ENCODE assay signal across 13 mouse cellular contexts in genomic region chr7:127885951-127886350, GRCm38 (mm10). TPM values are rescaled to one million over a fixed set of nuclear protein-coding genes. Genes with fewer than 3 reads are reported as not detected.
A peak's percentile ranks its signal among the peaks of the same experiment; 100 is the strongest.
DNase-seq lines count a peak whose midpoint lies in the region; ATAC-seq and TF ChIP-seq lines count a peak whose summit lies in the region.
"Had no signal": no experiment of that assay in that cellular context is flagged by ENCODE, and none has a peak within 500 bp of the region (broad histone marks: within the 10 kb centered on the region; RNA-seq: fewer than 3 reads in every experiment).

No protein-coding gene starts in this region.

- no peak overlapping the region for H3K4me3 ChIP-seq in kidney, adult 2 months (ENCODE audit: insufficient read depth, low read depth, low read length)
- H3K4me3 ChIP-seq in midbrain, embryonic 11.5 days (ENCODE audit: low read depth, low read length): no peak overlapping the region
- no peak overlapping the region for H3K4me3 ChIP-seq in hindbrain, embryonic 11.5 days (ENCODE audit: low read depth, low read length)
- H3K4me3 ChIP-seq: heart, embryonic 15.5 days; limb, embryonic 13.5 days; neural tube, embryonic 13.5 days had no signal

- TF ChIP-seq CTCF in kidney, adult 2 months (conservative IDR thresholded peaks at IDR 0.05; ENCODE audit: insufficient read depth, insufficient read length, low read depth, low read length): no peak

- peaks cover 4% of the 10 kb centered on the region; the same call in 1 of the 2 replicates for H3K4me1 ChIP-seq in kidney, adult 2 months (ENCODE audit: control insufficient read depth, insufficient read depth, low read length)
- H3K4me1 ChIP-seq in midbrain, embryonic 11.5 days (ENCODE audit: control insufficient read depth, insufficient read depth, low read length): peaks cover 4% of the 10 kb centered on the region
- H3K4me1 ChIP-seq in hindbrain, embryonic 11.5 days (replicated peaks; ENCODE audit: control insufficient read depth, insufficient read depth, low read length): no peaks in the 10 kb centered on the region; the same call in 1 of the 2 replicates

- no peak overlapping the region for H3K27ac ChIP-seq in kidney, adult 2 months (ENCODE audit: insufficient read depth, low read depth, low read length)
- no peak overlapping the region for H3K27ac ChIP-seq in midbrain, embryonic 11.5 days (ENCODE audit: low read depth, low read length)
- no peak overlapping the region for H3K27ac ChIP-seq in hindbrain, embryonic 11.5 days (ENCODE audit: low read depth, low read length)
- H3K27ac ChIP-seq: heart, embryonic 15.5 days; limb, embryonic 13.5 days; neural tube, embryonic 13.5 days had no signal

- DNase-seq in kidney, adult 2 months: peak; percentile 32
- DNase-seq in kidney, adult 11 months: no peak
- DNase-seq in NIH3T3 (ENCODE audit: low read depth): peak; percentile 62
- DNase-seq in gastrocnemius, postnatal 36 days: peak; percentile 67 to 79
- DNase-seq in midbrain, embryonic 11.5 days (ENCODE audit: low spot score, missing footprints): no peak
- no peak for DNase-seq in hindbrain, embryonic 11.5 days (ENCODE audit: low spot score)
- DNase-seq: cerebellum, postnatal 14 days had no signal

- no peaks in the 10 kb centered on the region for H3K9me3 ChIP-seq in midbrain, embryonic 11.5 days (ENCODE audit: control insufficient read depth, low read length)
- H3K9me3 ChIP-seq in hindbrain, embryonic 11.5 days (ENCODE audit: control insufficient read depth, low read length): no peaks in the 10 kb centered on the region
- H3K9me3 ChIP-seq: heart, embryonic 15.5 days; limb, embryonic 13.5 days; neural tube, embryonic 13.5 days had no signal

- H3K27me3 ChIP-seq in kidney, adult 2 months (replicated peaks; ENCODE audit: control insufficient read depth, insufficient read depth, low read length): no peaks in the 10 kb centered on the region
- H3K27me3 ChIP-seq in midbrain, embryonic 11.5 days (ENCODE audit: control insufficient read depth, insufficient read depth, low read length): no peaks in the 10 kb centered on the region
- no peaks in the 10 kb centered on the region for H3K27me3 ChIP-seq in hindbrain, embryonic 11.5 days (ENCODE audit: control insufficient read depth, insufficient read depth, low read length)
- H3K27me3 ChIP-seq: heart, embryonic 15.5 days; limb, embryonic 13.5 days; neural tube, embryonic 13.5 days had no signal

- no peak overlapping the region for H3K4me2 ChIP-seq in midbrain, embryonic 11.5 days
- H3K4me2 ChIP-seq in hindbrain, embryonic 11.5 days (replicated peaks; ENCODE audit: low read depth, low read length): no peak overlapping the region
- H3K4me2 ChIP-seq: heart, embryonic 15.5 days; limb, embryonic 13.5 days; neural tube, embryonic 13.5 days had no signal

- no peaks in the 10 kb centered on the region; the same call in none of the 2 replicates for H3K36me3 ChIP-seq in kidney, adult 2 months (ENCODE audit: control insufficient read depth, insufficient read depth, low read length)
- peaks cover 50% of the 10 kb centered on the region for H3K36me3 ChIP-seq in midbrain, embryonic 11.5 days (ENCODE audit: control insufficient read depth, insufficient read depth, low read length)
- H3K36me3 ChIP-seq in hindbrain, embryonic 11.5 days (ENCODE audit: control insufficient read depth, insufficient read depth, low read length): peaks cover 24% of the 10 kb centered on the region

- 0 out of 2 replicates have a peak, but pooled peaks have one; percentile 16 for ATAC-seq in megakaryocyte-erythroid progenitor cell, adult 5-6 weeks (replicated peaks; ENCODE audit: low FRiP score, low TSS enrichment, poor library complexity, severe bottlenecking)
- no peak for ATAC-seq in midbrain, embryonic 11.5 days (ENCODE audit: low FRiP score)
- no peak for ATAC-seq in cerebellum, adult (ENCODE audit: insufficient number of reproducible peaks, low FRiP score, low TSS enrichment)
- ATAC-seq in hindbrain, embryonic 11.5 days (ENCODE audit: low FRiP score): no peak

- WGBS in kidney, adult 2 months: 44% methylated on average over 6 of the region's 6 CpGs
- 79% methylated on average over 6 of the region's 6 CpGs for WGBS in midbrain, embryonic 11.5 days
- 82% methylated on average over 6 of the region's 6 CpGs for WGBS in hindbrain, embryonic 11.5 days

- intact Hi-C loops in gastrocnemius, postnatal 36 days (cut with DNase I): no loop called here

- no peak overlapping the region for H3K9ac ChIP-seq in midbrain, embryonic 11.5 days (ENCODE audit: low read length)
- no peak overlapping the region for H3K9ac ChIP-seq in hindbrain, embryonic 11.5 days (ENCODE audit: low read depth, low read length)
- H3K9ac ChIP-seq: heart, embryonic 15.5 days had no signal

- no peak for TF ChIP-seq POLR2A in kidney, adult 2 months (IDR thresholded peaks at IDR 0.05; ENCODE audit: low read depth, low read length)

RNA-seq across cellular contexts. Expression of gene Prss53, which starts 4.8 kb away (rescaled TPM):
- 5.1 and 7.5 TPM in 2 replicates for polyA plus RNA-seq in kidney, adult 2 months (2012; rRNA removed)
- 1 to 10 TPM; 1.5 to 1.7 TPM for total RNA-seq in gastrocnemius, postnatal 36 days (2021)
- total RNA-seq in megakaryocyte-erythroid progenitor cell, adult 5-6 weeks (2014; fragmentation: Nextera tagmentation): 0.81 TPM in 1 of 2 replicates, not detected in the other
- not detected in 2 replicates for total RNA-seq in megakaryocyte-erythroid progenitor cell, adult 5-6 weeks (2017)
- polyA plus RNA-seq in midbrain, embryonic 11.5 days (2014; fragmentation: Nextera tagmentation; extraction: Ambion mirVana): 0.32 and 0.36 TPM in 2 replicates
- 0.59 and 0.60 TPM in 2 replicates for polyA plus RNA-seq in hindbrain, embryonic 11.5 days (2014; fragmentation: Nextera tagmentation; extraction: Ambion mirVana)

RNA-seq across cellular contexts. Expression of gene Gm21974, which starts 9.3 kb away (rescaled TPM):
- polyA plus RNA-seq in kidney, adult 2 months (2012; rRNA removed): not detected in 2 replicates
- not detected for total RNA-seq in gastrocnemius, postnatal 36 days (2021)
- not detected in 2 replicates for total RNA-seq in megakaryocyte-erythroid progenitor cell, adult 5-6 weeks (2014; fragmentation: Nextera tagmentation)
- total RNA-seq in megakaryocyte-erythroid progenitor cell, adult 5-6 weeks (2017): not detected in 2 replicates
- polyA plus RNA-seq in midbrain, embryonic 11.5 days (2014; fragmentation: Nextera tagmentation; extraction: Ambion mirVana): not detected in 2 replicates
- polyA plus RNA-seq in hindbrain, embryonic 11.5 days (2014; fragmentation: Nextera tagmentation; extraction: Ambion mirVana): not detected in 2 replicates
- polyA plus RNA-seq: heart, embryonic 15.5 days; limb, embryonic 13.5 days; neural tube, embryonic 13.5 days; testis, adult 2 months had no signal

RNA-seq across cellular contexts. Expression of gene Zfp668, which starts 9.3 kb away (rescaled TPM):
- 4.2 and 4.3 TPM in 2 replicates for polyA plus RNA-seq in kidney, adult 2 months (2012; rRNA removed)
- 1 to 10 TPM; 2.4 to 3.6 TPM for total RNA-seq in gastrocnemius, postnatal 36 days (2021)
- 9.3 and 12.8 TPM in 2 replicates for total RNA-seq in megakaryocyte-erythroid progenitor cell, adult 5-6 weeks (2014; fragmentation: Nextera tagmentation)
- 2.3 and 2.8 TPM in 2 replicates for total RNA-seq in megakaryocyte-erythroid progenitor cell, adult 5-6 weeks (2017)
- 20.3 and 24.3 TPM in 2 replicates for polyA plus RNA-seq in midbrain, embryonic 11.5 days (2014; fragmentation: Nextera tagmentation; extraction: Ambion mirVana)
- polyA plus RNA-seq in hindbrain, embryonic 11.5 days (2014; fragmentation: Nextera tagmentation; extraction: Ambion mirVana): 23.1 and 23.3 TPM in 2 replicates

RNA-seq across cellular contexts. Expression of gene Vkorc1, which starts 9.5 kb away (rescaled TPM):
- 289 and 293 TPM in 2 replicates for polyA plus RNA-seq in kidney, adult 2 months (2012; rRNA removed)
- 10 to 100 TPM; 10.6 to 12.2 TPM for total RNA-seq in gastrocnemius, postnatal 36 days (2021)
- total RNA-seq in megakaryocyte-erythroid progenitor cell, adult 5-6 weeks (2014; fragmentation: Nextera tagmentation): 54.1 and 72.8 TPM in 2 replicates
- total RNA-seq in megakaryocyte-erythroid progenitor cell, adult 5-6 weeks (2017): 25.4 and 37.0 TPM in 2 replicates
- 44.6 and 48.6 TPM in 2 replicates for polyA plus RNA-seq in midbrain, embryonic 11.5 days (2014; fragmentation: Nextera tagmentation; extraction: Ambion mirVana)
- polyA plus RNA-seq in hindbrain, embryonic 11.5 days (2014; fragmentation: Nextera tagmentation; extraction: Ambion mirVana): 48.0 and 53.9 TPM in 2 replicates

RNA-seq across cellular contexts. Expression of gene Zfp646, which starts 9.9 kb away (rescaled TPM):
- 11.9 and 14.3 TPM in 2 replicates for polyA plus RNA-seq in kidney, adult 2 months (2012; rRNA removed)
- total RNA-seq in gastrocnemius, postnatal 36 days (2021): 10 to 100 TPM; 10.4 to 12.7 TPM
- 32.4 and 38.3 TPM in 2 replicates for total RNA-seq in megakaryocyte-erythroid progenitor cell, adult 5-6 weeks (2014; fragmentation: Nextera tagmentation)
- 36.9 and 43.3 TPM in 2 replicates for total RNA-seq in megakaryocyte-erythroid progenitor cell, adult 5-6 weeks (2017)
- polyA plus RNA-seq in midbrain, embryonic 11.5 days (2014; fragmentation: Nextera tagmentation; extraction: Ambion mirVana): 16.0 and 17.4 TPM in 2 replicates
- 16.5 and 21.5 TPM in 2 replicates for polyA plus RNA-seq in hindbrain, embryonic 11.5 days (2014; fragmentation: Nextera tagmentation; extraction: Ambion mirVana)

Comparison
In these comparisons a context has a peak if more than half of its experiments do, and no peak if none do; other contexts are left out.
1. DNase-seq: peak in kidney, adult 2 months (single experiment), NIH3T3 (single experiment) and gastrocnemius, postnatal 36 days (2 of 2); none in kidney, adult 11 months (single experiment), midbrain, embryonic 11.5 days (single experiment) and hindbrain, embryonic 11.5 days (single experiment).